ENCODE assay signal across 8 mouse cellular contexts in the genomic region with DNA sequence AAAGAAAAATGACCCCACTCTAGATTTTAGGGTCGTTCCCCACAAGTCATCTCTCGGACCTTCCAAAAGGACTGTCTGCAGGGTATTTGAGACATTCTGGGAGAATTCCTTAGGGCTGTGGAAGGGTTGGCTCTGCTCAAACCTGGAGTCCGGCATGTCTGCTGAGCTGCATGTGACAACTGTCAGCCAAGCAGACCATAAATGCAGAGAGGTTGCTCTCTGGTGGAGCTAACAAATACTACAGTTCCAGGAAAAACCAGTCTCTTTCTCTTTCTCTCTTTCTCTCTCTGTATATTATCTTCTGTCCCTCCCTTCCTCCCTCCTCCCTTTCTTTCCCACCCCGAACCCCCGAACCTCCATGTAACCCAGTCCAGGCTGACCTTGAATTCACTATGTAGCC. TPM values are rescaled to one million over a fixed set of nuclear protein-coding genes. Genes with fewer than 3 reads are reported as not detected.
DNase-seq lines count a peak whose midpoint lies in the region; ATAC-seq and TF ChIP-seq lines count a peak whose summit lies in the region.
"Had no signal": no experiment of that assay in that cellular context is flagged by ENCODE, and none has a peak within 500 bp of the region (broad histone marks: within the 10 kb centered on the region; RNA-seq: fewer than 3 reads in every experiment).

No protein-coding gene starts in this region.

- no peak for DNase-seq in hindbrain, embryonic 11.5 days (ENCODE audit: low spot score)
- DNase-seq in midbrain, postnatal 0 days (ENCODE audit: low spot score) = peak; percentile 76
- no peak for DNase-seq in midbrain, embryonic 10.5 days (ENCODE audit: low spot score)
- peak; percentile 65 for DNase-seq in brain, embryonic 14.5 days (ENCODE audit: low read depth)

- H3K4me1 ChIP-seq in hindbrain, embryonic 15.5 days (replicated peaks) = peaks cover 20% of the 10 kb centered on the region
- no peaks in the 10 kb centered on the region for H3K4me1 ChIP-seq in hindbrain, embryonic 11.5 days (replicated peaks; ENCODE audit: control insufficient read depth, insufficient read depth, low read length)
- no peaks in the 10 kb centered on the region for H3K4me1 ChIP-seq in midbrain, postnatal 0 days (ENCODE audit: insufficient read depth, low read length)
- peaks cover 18% of the 10 kb centered on the region for H3K4me1 ChIP-seq in midbrain, embryonic 10.5 days
- peaks cover 7% of the 10 kb centered on the region; the same call in 1 of the 2 replicates for H3K4me1 ChIP-seq in stomach, embryonic 16.5 days (ENCODE audit: control insufficient read depth, insufficient read depth, low read length)
- peaks cover 10% of the 10 kb centered on the region; the same call in 1 of the 2 replicates for H3K4me1 ChIP-seq in forebrain, embryonic 16.5 days (replicated peaks; ENCODE audit: control insufficient read depth, insufficient read depth, low read length)

- no peaks in the 10 kb centered on the region for H3K9me3 ChIP-seq in hindbrain, embryonic 15.5 days
- no peaks in the 10 kb centered on the region for H3K9me3 ChIP-seq in hindbrain, embryonic 11.5 days (ENCODE audit: control insufficient read depth, low read length)
- H3K9me3 ChIP-seq in midbrain, postnatal 0 days (ENCODE audit: low read length) = no peaks in the 10 kb centered on the region
- no peaks in the 10 kb centered on the region for H3K9me3 ChIP-seq in midbrain, embryonic 10.5 days (replicated peaks)
- peaks cover 4% of the 10 kb centered on the region for H3K9me3 ChIP-seq in stomach, embryonic 16.5 days (replicated peaks; ENCODE audit: control insufficient read depth, low read length)
- H3K9me3 ChIP-seq in forebrain, embryonic 16.5 days (ENCODE audit: control insufficient read depth, low read length) = no peaks in the 10 kb centered on the region

- peak; percentile 82 for TF ChIP-seq CTCF in midbrain, postnatal 0 days (IDR thresholded peaks at IDR 0.05)
- TF ChIP-seq CTCF in brain, embryonic 14.5 days (IDR thresholded peaks at IDR 0.05; ENCODE audit: borderline replicate concordance, extremely low read depth, insufficient read depth, insufficient read length) = peak; percentile 62

- no peaks in the 10 kb centered on the region for H3K36me3 ChIP-seq in hindbrain, embryonic 15.5 days
- no peaks in the 10 kb centered on the region for H3K36me3 ChIP-seq in hindbrain, embryonic 11.5 days (ENCODE audit: control insufficient read depth, insufficient read depth, low read length)
- no peaks in the 10 kb centered on the region for H3K36me3 ChIP-seq in midbrain, postnatal 0 days (ENCODE audit: insufficient read depth, low read length)
- no peaks in the 10 kb centered on the region for H3K36me3 ChIP-seq in midbrain, embryonic 10.5 days
- H3K36me3 ChIP-seq in stomach, embryonic 16.5 days (ENCODE audit: control insufficient read depth, insufficient read depth, low read length) = no peaks in the 10 kb centered on the region
- no peaks in the 10 kb centered on the region for H3K36me3 ChIP-seq in forebrain, embryonic 16.5 days (ENCODE audit: control insufficient read depth, insufficient read depth)

- no peak for TF ChIP-seq POLR2A in brain, embryonic 14.5 days (IDR thresholded peaks at IDR 0.05; ENCODE audit: borderline replicate concordance, extremely low read depth, insufficient read depth, insufficient read length, poor library complexity, severe bottlenecking)

- H3K9ac ChIP-seq in hindbrain, embryonic 15.5 days = no peak overlapping the region
- H3K9ac ChIP-seq in hindbrain, embryonic 11.5 days (ENCODE audit: low read depth, low read length) = no peak overlapping the region
- no peak overlapping the region for H3K9ac ChIP-seq in midbrain, postnatal 0 days (replicated peaks; ENCODE audit: low read length, poor library complexity, severe bottlenecking)
- H3K9ac ChIP-seq in stomach, embryonic 16.5 days (ENCODE audit: low read length) = no peak overlapping the region
- H3K9ac ChIP-seq in forebrain, embryonic 16.5 days (replicated peaks; ENCODE audit: low read depth, low read length) = no peak overlapping the region

- no peak overlapping the region for H3K4me3 ChIP-seq in hindbrain, embryonic 15.5 days
- no peak overlapping the region for H3K4me3 ChIP-seq in hindbrain, embryonic 11.5 days (ENCODE audit: low read depth, low read length)
- H3K4me3 ChIP-seq in midbrain, postnatal 0 days (ENCODE audit: low read depth, low read length) = no peak overlapping the region
- H3K4me3 ChIP-seq in midbrain, embryonic 10.5 days = no peak overlapping the region
- H3K4me3 ChIP-seq in stomach, embryonic 16.5 days (replicated peaks; ENCODE audit: low read length) = no peak overlapping the region
- no peak overlapping the region for H3K4me3 ChIP-seq in forebrain, embryonic 16.5 days (replicated peaks; ENCODE audit: low read length)

- 0 out of 2 replicates have a peak, but pooled peaks have one; percentile 27 for ATAC-seq in hindbrain, embryonic 15.5 days (ENCODE audit: low FRiP score, low read depth)
- ATAC-seq in hindbrain, embryonic 11.5 days (ENCODE audit: low FRiP score) = no peak
- ATAC-seq in midbrain, postnatal 0 days (ENCODE audit: low FRiP score) = no peak
- ATAC-seq in stomach, embryonic 16.5 days (ENCODE audit: insufficient read depth, low FRiP score) = no peak
- ATAC-seq in forebrain, embryonic 16.5 days = no peak

- H3K27ac ChIP-seq in hindbrain, embryonic 15.5 days (replicated peaks) = no peak overlapping the region
- H3K27ac ChIP-seq in hindbrain, embryonic 11.5 days (ENCODE audit: low read depth, low read length) = no peak overlapping the region
- H3K27ac ChIP-seq in midbrain, postnatal 0 days (ENCODE audit: low read depth, low read length) = no peak overlapping the region
- no peak overlapping the region for H3K27ac ChIP-seq in midbrain, embryonic 10.5 days (replicated peaks)
- no peak overlapping the region for H3K27ac ChIP-seq in stomach, embryonic 16.5 days (ENCODE audit: low read length)
- H3K27ac ChIP-seq in forebrain, embryonic 16.5 days (ENCODE audit: low read length) = no peak overlapping the region

- WGBS in hindbrain, embryonic 15.5 days = 55% methylated on average over 5 of the region's 5 CpGs
- WGBS in hindbrain, embryonic 11.5 days = 64% methylated on average over 5 of the region's 5 CpGs
- 49% methylated on average over 5 of the region's 5 CpGs for WGBS in midbrain, postnatal 0 days
- 52% methylated on average over 5 of the region's 5 CpGs for WGBS in midbrain, embryonic 10.5 days
- 32% methylated on average over 5 of the region's 5 CpGs for WGBS in stomach, embryonic 16.5 days
- 50% methylated on average over 5 of the region's 5 CpGs for WGBS in forebrain, embryonic 16.5 days

- no peaks in the 10 kb centered on the region for H3K27me3 ChIP-seq in hindbrain, embryonic 15.5 days
- no peaks in the 10 kb centered on the region for H3K27me3 ChIP-seq in hindbrain, embryonic 11.5 days (ENCODE audit: control insufficient read depth, insufficient read depth, low read length)
- no peaks in the 10 kb centered on the region for H3K27me3 ChIP-seq in midbrain, postnatal 0 days (ENCODE audit: insufficient read depth, low read length)
- peaks cover 17% of the 10 kb centered on the region for H3K27me3 ChIP-seq in midbrain, embryonic 10.5 days (ENCODE audit: low read depth, poor library complexity, severe bottlenecking)
- no peaks in the 10 kb centered on the region for H3K27me3 ChIP-seq in stomach, embryonic 16.5 days (ENCODE audit: control insufficient read depth, insufficient read depth, low read length)
- H3K27me3 ChIP-seq in forebrain, embryonic 16.5 days (replicated peaks; ENCODE audit: control insufficient read depth, insufficient read depth, low read length) = peaks cover 9% of the 10 kb centered on the region

- H3K4me2 ChIP-seq in hindbrain, embryonic 15.5 days = no peak overlapping the region
- no peak overlapping the region for H3K4me2 ChIP-seq in hindbrain, embryonic 11.5 days (replicated peaks; ENCODE audit: low read depth, low read length)
- no peak overlapping the region for H3K4me2 ChIP-seq in midbrain, postnatal 0 days (ENCODE audit: low read depth, low read length, poor library complexity, severe bottlenecking)
- H3K4me2 ChIP-seq in stomach, embryonic 16.5 days (ENCODE audit: low read depth, low read length) = 0 out of 2 replicates have a peak overlapping the region, but pooled peaks have one; percentile 5
- no peak overlapping the region for H3K4me2 ChIP-seq in forebrain, embryonic 16.5 days (ENCODE audit: low read length)

RNA-seq across cellular contexts. Expression of gene Zbtb39, which starts 4.9 kb away (rescaled TPM):
- polyA plus RNA-seq in hindbrain, embryonic 15.5 days (2015; fragmentation: Nextera tagmentation; extraction: Ambion mirVana) = 3.2 and 4.1 TPM in 2 replicates
- polyA plus RNA-seq in hindbrain, embryonic 11.5 days (2014; fragmentation: Nextera tagmentation; extraction: Ambion mirVana) = 7.2 and 9.3 TPM in 2 replicates
- 13.6 and 15.2 TPM in 2 replicates for total RNA-seq in midbrain, postnatal 0 days (2014; rRNA removed)
- 3.0 and 3.1 TPM in 2 replicates for polyA plus RNA-seq in midbrain, postnatal 0 days (2015; fragmentation: Nextera tagmentation; extraction: Ambion mirVana)
- 4.3 and 4.7 TPM in 2 replicates for polyA plus RNA-seq in midbrain, embryonic 10.5 days (2016; fragmentation: Nextera tagmentation; extraction: Ambion mirVana)
- 14.9 and 18.7 TPM in 2 replicates for polyA plus RNA-seq in brain, embryonic 14.5 days (2012; rRNA removed)
- 2.0 and 2.2 TPM in 2 replicates for polyA plus RNA-seq in stomach, embryonic 16.5 days (2015; fragmentation: Nextera tagmentation; extraction: Ambion mirVana)
- 3.4 and 3.5 TPM in 2 replicates for polyA plus RNA-seq in forebrain, embryonic 16.5 days (2015; fragmentation: Nextera tagmentation; extraction: Ambion mirVana)

RNA-seq across cellular contexts. Expression of gene Tac2, which starts 10.2 kb away (rescaled TPM):
- 0.42 and 1.2 TPM in 2 replicates for polyA plus RNA-seq in hindbrain, embryonic 15.5 days (2015; fragmentation: Nextera tagmentation; extraction: Ambion mirVana)
- not detected in 2 replicates for polyA plus RNA-seq in hindbrain, embryonic 11.5 days (2014; fragmentation: Nextera tagmentation; extraction: Ambion mirVana)
- 0.27 TPM in 1 of 2 replicates, not detected in the other for total RNA-seq in midbrain, postnatal 0 days (2014; rRNA removed)
- polyA plus RNA-seq in midbrain, postnatal 0 days (2015; fragmentation: Nextera tagmentation; extraction: Ambion mirVana) = 2.0 and 4.5 TPM in 2 replicates
- not detected in 2 replicates for polyA plus RNA-seq in midbrain, embryonic 10.5 days (2016; fragmentation: Nextera tagmentation; extraction: Ambion mirVana)
- 0.74 and 2.1 TPM in 2 replicates for polyA plus RNA-seq in brain, embryonic 14.5 days (2012; rRNA removed)
- polyA plus RNA-seq in stomach, embryonic 16.5 days (2015; fragmentation: Nextera tagmentation; extraction: Ambion mirVana) = 0.72 and 1.8 TPM in 2 replicates
- polyA plus RNA-seq in forebrain, embryonic 16.5 days (2015; fragmentation: Nextera tagmentation; extraction: Ambion mirVana) = 6.2 and 7.6 TPM in 2 replicates

RNA-seq across cellular contexts. Expression of gene Gpr182, which starts 17.1 kb away (rescaled TPM):
- 1.8 TPM in 2 replicates for polyA plus RNA-seq in hindbrain, embryonic 15.5 days (2015; fragmentation: Nextera tagmentation; extraction: Ambion mirVana)
- polyA plus RNA-seq in hindbrain, embryonic 11.5 days (2014; fragmentation: Nextera tagmentation; extraction: Ambion mirVana) = 0.25 and 0.63 TPM in 2 replicates
- total RNA-seq in midbrain, postnatal 0 days (2014; rRNA removed) = 1.6 and 3.2 TPM in 2 replicates
- 1.8 and 2.7 TPM in 2 replicates for polyA plus RNA-seq in midbrain, postnatal 0 days (2015; fragmentation: Nextera tagmentation; extraction: Ambion mirVana)
- 0.32 and 0.40 TPM in 2 replicates for polyA plus RNA-seq in midbrain, embryonic 10.5 days (2016; fragmentation: Nextera tagmentation; extraction: Ambion mirVana)
- polyA plus RNA-seq in brain, embryonic 14.5 days (2012; rRNA removed) = 0.83 and 1.2 TPM in 2 replicates
- polyA plus RNA-seq in stomach, embryonic 16.5 days (2015; fragmentation: Nextera tagmentation; extraction: Ambion mirVana) = 2.7 and 2.8 TPM in 2 replicates
- 0.87 and 0.99 TPM in 2 replicates for polyA plus RNA-seq in forebrain, embryonic 16.5 days (2015; fragmentation: Nextera tagmentation; extraction: Ambion mirVana)

RNA-seq across cellular contexts. Expression of gene Rdh1, which starts 25.1 kb away (rescaled TPM):
- polyA plus RNA-seq in hindbrain, embryonic 15.5 days (2015; fragmentation: Nextera tagmentation; extraction: Ambion mirVana) = 0.08 TPM in 1 of 2 replicates, not detected in the other
- polyA plus RNA-seq in hindbrain, embryonic 11.5 days (2014; fragmentation: Nextera tagmentation; extraction: Ambion mirVana) = 0.05 TPM in 1 of 2 replicates, not detected in the other
- 0.11 TPM in 1 of 2 replicates, not detected in the other for total RNA-seq in midbrain, postnatal 0 days (2014; rRNA removed)
- polyA plus RNA-seq in midbrain, postnatal 0 days (2015; fragmentation: Nextera tagmentation; extraction: Ambion mirVana) = 0.05 TPM in 1 of 2 replicates, not detected in the other
- 0.02 and 0.04 TPM in 2 replicates for polyA plus RNA-seq in midbrain, embryonic 10.5 days (2016; fragmentation: Nextera tagmentation; extraction: Ambion mirVana)
- polyA plus RNA-seq in brain, embryonic 14.5 days (2012; rRNA removed) = 0.06 and 0.12 TPM in 2 replicates
- 0.10 and 0.11 TPM in 2 replicates for polyA plus RNA-seq in stomach, embryonic 16.5 days (2015; fragmentation: Nextera tagmentation; extraction: Ambion mirVana)
- polyA plus RNA-seq in forebrain, embryonic 16.5 days (2015; fragmentation: Nextera tagmentation; extraction: Ambion mirVana) = not detected in 2 replicates
- polyA plus RNA-seq: heart, embryonic 14.5 days had no signal

RNA-seq across cellular contexts. Expression of gene Rdh16f1, which starts 25.2 kb away (rescaled TPM):
- polyA plus RNA-seq in hindbrain, embryonic 15.5 days (2015; fragmentation: Nextera tagmentation; extraction: Ambion mirVana) = not detected in 2 replicates
- polyA plus RNA-seq in hindbrain, embryonic 11.5 days (2014; fragmentation: Nextera tagmentation; extraction: Ambion mirVana) = not detected in 2 replicates
- total RNA-seq in midbrain, postnatal 0 days (2014; rRNA removed) = 0.27 TPM in 1 of 2 replicates, not detected in the other
- polyA plus RNA-seq in midbrain, postnatal 0 days (2015; fragmentation: Nextera tagmentation; extraction: Ambion mirVana) = not detected in 2 replicates
- not detected in 2 replicates for polyA plus RNA-seq in midbrain, embryonic 10.5 days (2016; fragmentation: Nextera tagmentation; extraction: Ambion mirVana)
- 0.29 TPM in 1 of 2 replicates, not detected in the other for polyA plus RNA-seq in brain, embryonic 14.5 days (2012; rRNA removed)
- 0.23 TPM in 1 of 2 replicates, not detected in the other for polyA plus RNA-seq in stomach, embryonic 16.5 days (2015; fragmentation: Nextera tagmentation; extraction: Ambion mirVana)
- polyA plus RNA-seq in forebrain, embryonic 16.5 days (2015; fragmentation: Nextera tagmentation; extraction: Ambion mirVana) = not detected in 2 replicates
- polyA plus RNA-seq: heart, embryonic 14.5 days had no signal

Comparison
In these comparisons a context has a peak if more than half of its experiments do, and no peak if none do; other contexts are left out.
1. DNase-seq: peak in midbrain, postnatal 0 days (single experiment) and brain, embryonic 14.5 days (single experiment); none in hindbrain, embryonic 11.5 days (single experiment) and midbrain, embryonic 10.5 days (single experiment).